Mouse (Mus musculus): ENCODE measurements around the gene Spg11.

GRCm38 (mm10) chr2:122158362-122158802 lies 40.2 kb upstream of the Spg11 start:
- no peak for TF ChIP-seq POLR2A (IDR thresholded peaks at IDR 0.05; ENCODE audit: insufficient read length, low read depth)
- no peak for TF ChIP-seq MAX (IDR thresholded peaks at IDR 0.05; ENCODE audit: low read depth)
- TF ChIP-seq USF1 (IDR thresholded peaks at IDR 0.05; ENCODE audit: low read depth): no peak
- TF ChIP-seq E2F4 (IDR thresholded peaks at IDR 0.05; ENCODE audit: insufficient read depth): no peak
- no peak for TF ChIP-seq TCF12 (IDR thresholded peaks at IDR 0.05; ENCODE audit: insufficient read depth, poor library complexity, severe bottlenecking)
- no peak for TF ChIP-seq MYOD1 (IDR thresholded peaks at IDR 0.05; ENCODE audit: control insufficient read depth in 1 of 3, insufficient read length in 2 of 3, low read depth in 2 of 3)
- TF ChIP-seq MYOG (IDR thresholded peaks at IDR 0.05; ENCODE audit: control insufficient read depth in 1 of 3, insufficient read depth in 1 of 3, insufficient read length in 2 of 3, low read depth in 2 of 3): no peak
- TF ChIP-seq SRF (IDR thresholded peaks at IDR 0.05; ENCODE audit: control insufficient read depth, insufficient read length, low read depth): no peak
- no peak for TF ChIP-seq TCF3 (IDR thresholded peaks at IDR 0.05; ENCODE audit: insufficient read length, low read depth)
- TF ChIP-seq CEBPB (IDR thresholded peaks at IDR 0.05; ENCODE audit: insufficient read depth, poor library complexity, severe bottlenecking): no peak
